Mouse (Mus musculus): ENCODE data around the gene Prr5. TPM values are rescaled to one million over a fixed set of nuclear protein-coding genes. Genes with fewer than 3 reads are reported as not detected.

The Prr5 gene
- polyA plus RNA-seq, 1 experiment, result 82.9 TPM

DNA sequence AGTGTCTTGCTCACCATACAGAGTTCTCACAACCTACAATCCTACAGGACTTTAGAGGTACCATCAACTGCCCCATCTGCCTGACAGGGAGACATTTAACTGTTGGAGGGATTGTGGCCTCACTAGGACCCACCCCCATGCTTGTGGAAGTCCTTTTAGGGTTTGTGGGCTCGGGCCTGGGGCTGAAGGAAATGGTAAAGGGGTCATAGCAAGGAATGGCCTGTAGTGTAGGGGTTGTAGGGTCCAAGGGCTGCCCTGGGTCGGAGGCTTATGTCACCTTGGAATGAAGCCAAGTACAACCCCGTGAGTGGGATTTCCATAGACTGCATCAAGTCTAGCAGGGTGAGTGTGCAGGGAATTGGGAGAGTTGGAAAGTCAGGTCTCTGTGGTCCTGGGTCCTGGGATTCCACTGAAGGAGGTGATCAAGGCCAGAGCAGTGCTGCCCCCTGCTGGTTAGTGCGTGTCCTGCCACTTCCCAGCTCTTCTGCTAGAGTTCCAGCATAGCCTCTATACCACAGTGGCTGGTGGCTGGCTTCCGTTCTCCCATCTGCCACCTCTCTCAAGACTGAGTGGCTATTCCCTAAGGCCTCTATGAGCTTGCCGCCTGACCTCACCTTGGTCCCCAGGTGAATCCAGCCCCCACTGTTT, 30.9 kb downstream of the Prr5 start:
- Histone ChIP-seq H3K27ac (ENCODE audit: insufficient read depth, low read depth, low read length) (no peak overlapping the region), H3K4me3 (ENCODE audit: low read depth, low read length) (no peak overlapping the region), H3K27me3 (ENCODE audit: control insufficient read depth, insufficient read depth, low read length) (no peaks in the 10 kb centered on the region), H3K4me1 (ENCODE audit: control insufficient read depth, insufficient read depth, insufficient read length, low read length) (peaks cover 5% of the 10 kb centered on the region; the same call in 1 of the 2 replicates), H3K36me3 (ENCODE audit: control insufficient read depth, insufficient read depth, low read length) (peaks cover 38% of the 10 kb centered on the region)
- TF ChIP-seq CTCF (IDR thresholded peaks at IDR 0.05; ENCODE audit: extremely low read depth, insufficient read length, insufficient replicate concordance, low read depth, low read length), result peak; percentile 93
- TF ChIP-seq POLR2A (IDR thresholded peaks at IDR 0.05; ENCODE audit: low read depth, low read length), result no peak
- WGBS, result 48% methylated on average over 6 of the region's 6 CpGs

- 28% methylated on average over 4 of the region's 4 CpGs for WGBS
- H3K4me3 ChIP-seq (ENCODE audit: low read depth, low read length), result no peak overlapping the region
- H3K4me1 ChIP-seq (ENCODE audit: control insufficient read depth, insufficient read depth, insufficient read length, low read length), result peaks cover 16% of the 10 kb centered on the region
- peaks cover 25% of the 10 kb centered on the region for H3K36me3 ChIP-seq (ENCODE audit: control insufficient read depth, insufficient read depth, low read length)
- no peak overlapping the region for H3K27ac ChIP-seq (ENCODE audit: insufficient read depth, low read depth, low read length)
- no peaks in the 10 kb centered on the region for H3K27me3 ChIP-seq (ENCODE audit: control insufficient read depth, insufficient read depth, low read length)
- no peak for TF ChIP-seq POLR2A (IDR thresholded peaks at IDR 0.05; ENCODE audit: low read depth, low read length)
- TF ChIP-seq CTCF (IDR thresholded peaks at IDR 0.05; ENCODE audit: extremely low read depth, insufficient read length, insufficient replicate concordance, low read depth, low read length), result peak; percentile 59; the same call in 1 of the 2 replicates
Observed at GRCm38 (mm10) chr15:84701947-84702346, 32.5 kb downstream of the Prr5 start.

GRCm38 (mm10) chr15:84702391-84703345, 33.2 kb downstream of the Prr5 start:
- 84% methylated on average over 29 of the region's 29 CpGs for WGBS
- no peaks in the 10 kb centered on the region for H3K27me3 ChIP-seq (ENCODE audit: control insufficient read depth, insufficient read depth, low read length)
- peaks cover 22% of the 10 kb centered on the region for H3K36me3 ChIP-seq (ENCODE audit: control insufficient read depth, insufficient read depth, low read length)
- peaks cover 22% of the 10 kb centered on the region for H3K4me1 ChIP-seq (ENCODE audit: control insufficient read depth, insufficient read depth, insufficient read length, low read length)
- H3K4me3 ChIP-seq (ENCODE audit: low read depth, low read length), result no peak overlapping the region
- TF ChIP-seq CTCF (IDR thresholded peaks at IDR 0.05; ENCODE audit: extremely low read depth, insufficient read length, insufficient replicate concordance, low read depth, low read length) (no peak), POLR2A (IDR thresholded peaks at IDR 0.05; ENCODE audit: low read depth, low read length) (no peak)
- no peak overlapping the region for H3K27ac ChIP-seq (ENCODE audit: insufficient read depth, low read depth, low read length)

DNA sequence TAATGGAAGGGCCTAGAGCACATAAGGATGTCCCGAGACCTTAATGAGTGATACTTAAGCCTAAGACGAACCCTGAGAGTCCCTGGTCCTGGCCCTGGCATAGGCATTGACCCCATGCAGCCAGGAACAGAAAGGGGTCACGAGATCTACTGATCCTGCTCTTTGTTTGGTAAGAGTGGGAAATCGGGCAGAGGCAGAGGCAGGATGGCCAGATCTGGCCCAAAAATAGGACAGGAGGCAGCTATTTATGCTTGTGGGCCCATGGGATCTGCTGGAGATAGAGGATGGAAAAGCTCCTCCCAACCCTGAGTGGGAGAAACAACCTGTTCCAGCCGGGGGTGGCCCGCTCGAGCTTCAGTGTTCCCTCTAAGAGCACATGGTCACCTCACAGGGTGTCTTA, 34.6 kb downstream of the Prr5 start:
- no peak overlapping the region for H3K4me3 ChIP-seq (ENCODE audit: low read depth, low read length)
- 81% methylated on average over 7 of the region's 7 CpGs for WGBS
- H3K4me1 ChIP-seq (ENCODE audit: control insufficient read depth, insufficient read depth, insufficient read length, low read length), result peaks cover 22% of the 10 kb centered on the region; the same call in 1 of the 2 replicates
- peaks cover 22% of the 10 kb centered on the region for H3K36me3 ChIP-seq (ENCODE audit: control insufficient read depth, insufficient read depth, low read length)
- TF ChIP-seq POLR2A (IDR thresholded peaks at IDR 0.05; ENCODE audit: low read depth, low read length) (no peak), CTCF (IDR thresholded peaks at IDR 0.05; ENCODE audit: extremely low read depth, insufficient read length, insufficient replicate concordance, low read depth, low read length) (no peak)
- H3K27me3 ChIP-seq (ENCODE audit: control insufficient read depth, insufficient read depth, low read length), result no peaks in the 10 kb centered on the region
- no peak overlapping the region for H3K27ac ChIP-seq (ENCODE audit: insufficient read depth, low read depth, low read length)

GRCm38 (mm10) chr15:84705351-84705901, 36.0 kb downstream of the Prr5 start:
- Histone ChIP-seq H3K36me3 (ENCODE audit: control insufficient read depth, insufficient read depth, low read length) (peaks cover 13% of the 10 kb centered on the region), H3K4me3 (ENCODE audit: low read depth, low read length) (no peak overlapping the region), H3K4me1 (ENCODE audit: control insufficient read depth, insufficient read depth, insufficient read length, low read length) (peaks cover 20% of the 10 kb centered on the region; the same call in 1 of the 2 replicates), H3K27ac (ENCODE audit: insufficient read depth, low read depth, low read length) (peak overlapping the region; percentile 40), H3K27me3 (ENCODE audit: control insufficient read depth, insufficient read depth, low read length) (no peaks in the 10 kb centered on the region)
- TF ChIP-seq POLR2A (IDR thresholded peaks at IDR 0.05; ENCODE audit: low read depth, low read length), result no peak
- no peak for TF ChIP-seq CTCF (IDR thresholded peaks at IDR 0.05; ENCODE audit: extremely low read depth, insufficient read length, insufficient replicate concordance, low read depth, low read length)
- 29% methylated on average over 6 of the region's 6 CpGs for WGBS

DNA sequence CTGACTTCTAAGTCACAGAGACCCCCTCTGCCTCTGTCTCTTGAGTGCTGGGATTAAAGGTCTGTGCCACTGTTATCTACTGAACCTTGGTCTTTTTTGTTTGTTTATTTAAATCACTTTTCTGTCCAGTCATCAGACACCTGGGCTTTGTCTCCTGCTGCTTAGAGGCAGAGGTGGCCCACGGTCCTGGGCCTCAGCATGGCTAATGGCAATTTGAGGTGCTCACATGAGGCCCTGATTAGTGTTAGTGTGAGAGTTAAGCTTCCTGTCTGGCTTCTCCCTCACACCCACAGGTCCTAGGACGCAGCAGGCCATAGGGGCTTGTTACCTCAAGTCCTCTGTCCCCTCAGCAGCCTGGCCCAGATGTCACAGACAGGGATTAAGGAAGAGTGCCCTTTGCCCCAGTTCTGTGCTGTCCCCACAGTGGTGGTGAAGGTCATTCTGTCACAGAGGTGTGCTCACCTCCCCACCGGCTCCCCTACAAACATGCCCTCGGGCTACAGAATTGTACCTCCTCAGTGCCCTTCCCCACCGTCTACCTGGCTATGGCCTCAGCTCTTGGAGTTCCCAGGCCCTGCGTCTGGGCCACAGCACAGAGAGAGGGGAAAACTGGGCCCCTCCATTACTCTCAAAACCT, 37.7 kb downstream of the Prr5 start:
- Histone ChIP-seq H3K36me3 (ENCODE audit: control insufficient read depth, insufficient read depth, low read length) (peaks cover 6% of the 10 kb centered on the region), H3K4me3 (ENCODE audit: low read depth, low read length) (no peak overlapping the region), H3K4me1 (ENCODE audit: control insufficient read depth, insufficient read depth, insufficient read length, low read length) (peaks cover 20% of the 10 kb centered on the region; the same call in 1 of the 2 replicates), H3K27me3 (ENCODE audit: control insufficient read depth, insufficient read depth, low read length) (no peaks in the 10 kb centered on the region), H3K27ac (ENCODE audit: insufficient read depth, low read depth, low read length) (no peak overlapping the region)
- TF ChIP-seq CTCF (IDR thresholded peaks at IDR 0.05; ENCODE audit: extremely low read depth, insufficient read length, insufficient replicate concordance, low read depth, low read length), result no peak
- no peak for TF ChIP-seq POLR2A (IDR thresholded peaks at IDR 0.05; ENCODE audit: low read depth, low read length)
- 27% methylated on average over 6 of the region's 6 CpGs for WGBS

Measured in small intestine, adult 2 months (tissue).